Mouse (Mus musculus) spleen, postnatal 4 days (tissue): ENCODE data around the gene Mknk1.

ENCODE experiments used
- DNase-seq, 2 experiments: peaks; one replicate each; pipeline ENCODE4 v3.0.0; 2022; ENCODE audit warnings: low spot score in 2 of 2

Mknk1 gene

DNA sequence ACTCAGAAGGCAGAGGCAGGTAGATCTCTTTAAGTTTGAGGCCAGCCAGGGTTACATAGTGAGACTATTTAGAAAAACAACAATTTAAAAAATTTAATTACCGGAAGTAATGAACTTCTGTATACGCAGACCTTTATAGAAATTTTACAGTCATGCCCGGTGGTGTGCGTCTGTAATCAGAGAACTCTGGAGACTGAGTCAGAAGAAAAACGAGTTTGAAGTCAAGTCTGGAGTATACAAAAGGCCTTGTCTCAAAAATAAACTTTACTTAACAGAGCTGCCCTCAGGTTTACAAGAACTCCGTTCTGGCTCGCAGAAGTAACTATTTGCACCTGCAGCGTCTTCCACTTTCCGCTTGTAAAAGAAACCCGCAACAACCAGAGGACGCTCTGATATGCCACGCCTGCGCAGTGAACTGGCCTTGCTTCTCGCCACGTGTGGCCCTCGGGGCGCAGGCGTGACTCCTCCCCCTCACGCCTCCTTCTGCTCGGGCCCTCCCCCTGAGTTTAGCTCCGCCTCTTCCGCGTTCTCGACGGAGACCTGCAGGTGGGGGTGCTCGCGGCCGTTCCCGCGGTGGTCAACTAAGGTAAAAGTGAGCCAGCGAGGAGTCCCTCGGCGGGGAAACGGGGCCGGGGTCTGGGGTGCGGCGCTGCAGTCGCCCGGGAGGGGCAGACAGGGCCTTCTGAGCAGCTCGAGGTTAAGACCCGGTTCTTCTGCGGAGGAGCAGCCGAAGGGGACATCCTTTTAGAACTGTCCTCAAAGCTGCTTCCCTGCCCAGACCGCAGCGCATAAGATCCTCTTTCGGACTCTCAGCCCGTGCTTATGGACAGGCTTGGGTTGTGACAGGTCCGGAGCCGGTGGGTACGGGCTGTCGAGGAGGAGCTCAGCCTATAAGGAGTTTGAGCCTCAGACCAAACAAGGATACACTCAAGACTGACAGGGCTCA, at the start of gene Mknk1:
Gene Mknk1, plus strand, starts transcription at position 503 of the 946 bp plus-strand sequence.
- DNase-seq, result peak; percentile 94 to 96

DNA sequence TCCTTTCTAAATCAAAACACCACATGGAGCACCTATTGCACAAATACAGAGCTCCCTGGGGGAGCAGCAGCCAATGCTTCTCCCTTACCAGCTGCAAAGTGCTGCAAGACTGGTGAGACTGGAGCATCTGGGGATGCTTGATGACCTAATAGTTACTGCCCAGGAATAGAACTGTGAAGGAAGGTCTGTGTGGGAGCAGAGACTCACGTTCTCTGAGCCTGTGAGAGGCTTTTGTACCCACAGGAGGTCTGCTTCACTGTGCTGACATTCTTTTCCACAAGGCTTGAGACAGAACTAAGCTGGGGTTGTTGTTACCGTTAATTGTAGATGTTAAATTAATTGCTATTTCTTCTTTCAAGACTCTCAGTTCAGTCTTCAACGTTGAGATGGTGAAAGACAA, 48.1 kb upstream of the Mknk1 start:
- DNase-seq, result no peak

GRCm38 (mm10) chr4:115795360-115795759, 43.6 kb upstream of the Mknk1 start:
- DNase-seq, result no peak

GRCm38 (mm10) chr4:115799981-115800380, 39.0 kb upstream of the Mknk1 start:
- no peak for DNase-seq

DNA sequence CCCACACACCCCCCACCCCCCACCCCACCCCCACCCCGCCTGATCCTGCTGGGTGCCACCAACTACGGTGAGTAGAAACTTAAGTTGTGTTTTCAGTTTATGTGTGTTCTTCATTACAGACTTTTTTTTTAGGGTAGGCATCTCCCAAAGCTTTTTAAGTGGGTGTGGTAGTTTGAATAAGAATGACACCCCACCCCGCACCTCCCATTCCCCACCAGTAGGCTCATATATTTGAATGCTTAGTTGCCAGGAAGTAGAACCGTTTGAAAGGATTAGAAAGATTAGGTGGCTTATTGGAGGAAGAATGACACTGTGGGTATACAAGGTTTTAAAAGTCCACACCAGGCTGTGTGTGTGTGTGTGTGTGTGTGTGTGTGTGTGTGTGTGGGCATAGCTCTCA, 26.7 kb upstream of the Mknk1 start:
- no peak for DNase-seq

DNA sequence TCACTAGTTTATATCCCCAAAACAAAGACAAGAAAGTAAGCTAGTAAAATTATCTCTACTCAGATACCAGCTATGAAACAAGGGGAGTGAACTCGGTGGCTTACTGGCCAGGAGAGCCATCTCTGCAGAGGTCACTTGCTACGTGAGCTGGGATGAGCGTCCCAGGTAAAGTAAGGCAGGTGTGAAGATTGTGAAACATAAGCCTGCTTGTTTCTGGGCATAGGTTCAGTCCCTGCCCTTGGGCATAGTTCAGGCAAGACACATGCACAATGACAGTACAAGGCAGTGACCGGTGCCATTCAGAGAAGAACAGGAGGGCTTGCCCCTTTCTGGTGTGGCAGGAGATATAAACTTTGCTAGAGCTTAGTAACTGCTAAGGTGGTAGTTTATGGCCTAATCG, 23.4 kb upstream of the Mknk1 start:
- DNase-seq, result no peak

DNA sequence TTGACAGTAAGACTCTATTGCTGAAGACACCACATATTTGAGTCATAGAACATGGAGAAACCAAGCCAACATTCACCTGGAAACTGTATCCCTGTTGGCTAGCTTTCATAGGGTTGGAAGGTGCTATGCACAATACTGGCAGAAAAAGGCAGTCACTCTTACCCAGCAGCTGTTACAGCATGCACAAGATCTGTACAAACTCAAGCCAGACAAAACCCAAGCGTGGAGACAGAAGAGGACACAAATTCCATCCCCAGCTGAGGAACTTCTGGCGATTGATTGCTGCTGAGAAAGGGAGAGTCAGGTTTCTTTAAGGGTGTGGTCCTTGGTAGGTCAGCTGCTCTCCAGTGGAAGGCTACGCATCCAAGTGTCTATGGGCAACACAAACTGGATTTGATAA, 18.8 kb upstream of the Mknk1 start:
- no peak for DNase-seq

- no peak for DNase-seq
Measured at GRCm38 (mm10) chr4:115820944-115821343, 18.1 kb upstream of the Mknk1 start.

DNA sequence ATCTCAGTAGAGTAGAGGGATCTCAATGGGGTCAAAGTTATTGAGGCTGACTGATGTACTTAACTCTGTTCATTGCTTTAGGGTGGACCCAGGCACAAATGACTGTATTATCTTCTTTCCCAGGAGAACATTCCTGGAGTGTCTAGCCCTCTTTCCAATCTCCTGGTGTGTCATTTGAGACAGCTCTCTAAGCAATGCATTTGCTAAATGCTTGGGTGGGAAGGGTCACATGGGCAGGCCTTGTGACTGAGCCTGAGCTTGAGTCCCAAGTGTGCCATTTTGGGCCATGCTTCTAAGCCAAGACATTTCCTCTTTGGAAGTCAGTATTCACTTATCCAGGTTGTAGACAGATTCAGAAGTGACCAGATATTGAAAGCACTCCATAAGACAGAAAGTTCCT, 17.6 kb upstream of the Mknk1 start:
- DNase-seq, result no peak

DNA sequence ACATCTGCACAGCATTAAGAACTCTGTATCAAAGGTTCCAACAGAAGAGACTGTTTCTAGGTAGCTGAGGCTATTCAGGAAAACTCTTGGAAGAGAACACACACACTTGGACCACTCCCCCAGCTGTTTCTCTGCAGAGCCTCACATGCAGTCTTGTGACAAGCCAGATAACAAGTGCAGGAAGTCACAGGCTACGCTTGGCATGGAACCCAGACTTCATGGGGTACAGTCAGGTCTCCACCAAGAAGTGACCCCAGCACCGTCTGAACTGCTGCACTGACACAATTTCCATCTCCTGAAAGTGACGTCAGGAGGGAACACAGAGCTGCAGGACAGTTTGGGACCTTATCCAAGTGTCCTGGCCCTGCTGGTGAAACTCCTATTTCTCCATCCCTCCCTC, 17.1 kb upstream of the Mknk1 start:
- no peak for DNase-seq

DNA sequence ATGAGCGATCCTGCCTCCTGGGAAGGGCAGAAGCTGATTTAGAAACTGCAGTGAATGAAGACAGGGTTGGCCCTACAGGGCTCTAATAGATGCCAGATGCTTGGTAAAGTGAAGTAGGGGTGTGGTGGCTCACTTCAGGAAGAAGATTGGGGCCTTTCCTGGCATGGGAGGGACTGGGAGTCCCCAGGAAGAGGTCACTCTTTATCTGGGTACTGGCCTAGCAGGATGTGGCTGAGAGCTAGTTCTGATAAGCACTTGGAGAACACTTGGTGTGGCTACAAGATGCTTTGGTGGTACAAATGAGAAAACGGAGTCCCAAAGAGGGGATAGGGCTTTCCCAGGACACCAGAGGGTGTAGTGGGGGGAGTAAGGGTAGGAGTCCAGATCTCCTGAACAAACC, 14.8 kb upstream of the Mknk1 start:
- DNase-seq, result no peak

- DNase-seq, result no peak
Measured at GRCm38 (mm10) chr4:115825271-115825670, 13.7 kb upstream of the Mknk1 start.

- no peak for DNase-seq
Measured at GRCm38 (mm10) chr4:115827066-115827465, 11.9 kb upstream of the Mknk1 start.

DNA sequence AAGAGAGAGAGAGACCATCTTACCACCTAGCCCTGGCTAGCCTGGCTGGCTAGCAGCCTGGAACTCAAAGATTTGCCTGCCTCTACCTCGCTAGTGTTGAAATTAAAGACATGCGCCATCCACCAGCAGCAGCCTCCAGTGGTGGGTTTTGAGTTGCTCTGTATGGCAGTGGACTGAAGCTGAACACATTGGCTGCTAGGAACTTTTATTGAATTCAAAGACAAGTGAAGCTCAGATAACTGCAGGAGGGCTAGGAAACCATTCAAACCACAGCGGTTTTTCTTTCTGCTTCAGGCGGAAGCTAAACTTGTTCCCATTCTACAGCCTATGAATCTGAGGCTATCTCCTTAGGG, 11.5 kb upstream of the Mknk1 start:
- DNase-seq, result no peak

DNA sequence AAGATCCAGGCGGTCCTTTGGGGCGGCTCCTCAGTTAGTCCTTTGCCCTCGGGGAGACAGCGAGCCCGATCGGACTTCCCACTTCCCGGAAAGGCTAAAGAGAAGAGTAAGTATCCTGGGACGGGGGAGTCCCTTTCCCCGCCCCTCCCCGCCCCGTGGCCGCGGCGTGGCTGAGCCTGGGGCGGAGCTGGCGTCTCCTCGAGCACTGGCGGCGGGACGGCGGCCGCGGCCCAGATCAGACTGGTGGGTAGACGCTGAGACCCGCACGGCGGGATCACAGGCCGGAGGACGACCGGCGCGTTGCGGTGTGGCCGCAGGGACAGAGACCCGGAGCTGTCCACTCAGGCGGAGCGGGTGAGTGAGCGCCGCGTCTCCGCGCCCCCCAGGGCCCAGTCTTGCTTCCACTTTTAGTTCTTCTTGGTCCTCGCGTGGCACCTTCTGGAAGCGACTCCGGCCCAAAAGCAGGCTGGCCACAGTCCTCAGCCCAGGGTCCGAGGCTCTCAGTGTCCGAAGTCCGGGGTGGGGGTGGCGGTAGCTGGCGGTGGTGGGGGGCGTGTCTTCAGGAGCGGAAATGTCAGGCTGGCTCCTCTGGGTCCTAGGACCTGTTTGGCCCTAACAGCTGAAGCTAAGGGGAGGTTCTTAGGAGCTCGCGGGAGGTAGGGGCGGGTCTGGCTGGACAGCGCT, 11.0 kb upstream of the Mknk1 start, which contains the start of gene Mob3c:
Gene Mob3c, plus strand, starts transcription at position 205 of the 684 bp plus-strand sequence.
- DNase-seq, result peak; percentile 70 to 86

GRCm38 (mm10) chr4:115828572-115828902, 10.5 kb upstream of the Mknk1 start:
- no peak for DNase-seq

GRCm38 (mm10) chr4:115830491-115830890, 8.5 kb upstream of the Mknk1 start:
- no peak for DNase-seq

- DNase-seq, result no peak
Measured at GRCm38 (mm10) chr4:115831221-115831620, 7.8 kb upstream of the Mknk1 start.

DNA sequence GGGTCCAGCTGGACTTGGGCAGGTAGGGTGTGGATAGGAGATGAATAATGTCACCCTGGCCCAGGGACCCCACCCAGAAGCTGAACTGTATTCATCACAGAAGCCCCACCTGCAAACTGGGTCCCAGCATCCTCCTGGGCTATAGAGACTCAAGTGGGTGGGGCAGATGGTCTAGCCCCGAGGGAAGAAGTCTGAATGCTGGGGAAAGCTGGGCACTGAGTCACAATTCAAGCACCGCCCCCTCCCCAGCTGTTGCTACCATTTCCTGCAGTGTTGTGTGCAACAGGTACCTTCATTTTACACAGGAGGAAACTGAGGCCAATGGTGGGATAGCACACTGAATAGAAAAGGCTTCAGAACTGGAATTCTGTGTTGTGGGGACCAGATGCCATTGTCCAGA, 7.0 kb upstream of the Mknk1 start:
- DNase-seq, result no peak

- DNase-seq, result no peak
Measured at GRCm38 (mm10) chr4:115835576-115835975, 3.4 kb upstream of the Mknk1 start.

DNA sequence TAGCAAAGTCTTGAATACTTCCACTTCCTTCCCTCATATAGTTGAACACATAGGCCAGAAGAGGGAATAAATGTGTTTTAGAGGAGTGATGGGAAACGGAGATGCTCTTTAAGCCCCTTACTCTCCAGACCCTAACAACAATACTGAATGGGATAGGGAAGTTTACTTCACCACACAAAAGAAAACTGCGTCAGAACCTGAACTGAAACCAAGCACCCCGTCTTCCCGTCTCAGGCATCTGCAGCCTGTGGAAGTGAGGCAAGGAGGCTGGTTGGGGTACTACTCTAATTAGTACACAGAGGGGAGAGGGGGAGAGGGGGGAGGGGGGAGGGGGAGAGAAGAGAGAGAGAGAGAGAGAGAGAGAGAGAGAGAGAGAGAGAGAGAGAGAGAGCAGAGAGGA, 802 bp upstream of the Mknk1 start:
- DNase-seq, result no peak

GRCm38 (mm10) chr4:115839956-115840355, 958 bp downstream of the Mknk1 start:
- DNase-seq, result no peak

DNA sequence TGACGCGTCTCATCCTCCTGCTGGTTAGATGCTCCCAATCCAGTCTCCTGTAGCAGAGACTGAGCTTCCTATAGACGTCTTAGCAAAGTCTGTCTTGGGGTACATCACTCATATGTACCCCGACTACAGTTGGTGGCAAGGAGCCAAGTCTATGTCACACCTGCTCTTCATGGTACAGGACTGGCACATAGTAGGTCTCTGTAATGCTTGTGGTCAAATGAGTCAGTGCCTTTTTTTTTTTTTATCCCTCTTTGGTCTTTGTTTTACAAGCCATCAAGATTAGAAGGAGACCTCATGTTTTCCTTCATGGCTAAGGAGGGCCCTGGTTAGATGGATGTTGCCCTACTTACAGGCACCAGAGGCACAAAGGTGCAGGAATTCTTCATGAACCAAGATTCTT, 1.8 kb downstream of the Mknk1 start:
- no peak for DNase-seq
